26 mouse cellular contexts compared by ENCODE assay signal in the genomic region with DNA sequence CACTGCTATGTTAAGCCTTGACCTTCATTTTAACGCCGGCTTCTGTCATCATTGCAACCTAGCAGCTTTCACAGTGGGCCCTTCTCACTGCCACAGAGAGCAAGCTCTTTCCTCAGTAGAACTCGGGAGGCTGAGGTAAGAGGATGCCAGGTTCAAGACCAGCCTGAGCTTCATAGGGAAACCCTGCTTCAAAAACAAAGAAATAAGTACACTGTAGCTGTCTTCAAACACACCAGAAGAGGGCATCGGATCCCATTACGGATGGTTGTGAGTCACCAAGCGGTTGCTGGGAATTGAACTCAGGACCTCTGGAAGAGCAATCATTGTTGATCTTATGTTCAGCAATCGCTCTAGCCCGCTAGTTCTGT. TPM values are rescaled to one million over a fixed set of nuclear protein-coding genes. Genes with fewer than 3 reads are reported as not detected.
DNase-seq lines count a peak whose midpoint lies in the region; ATAC-seq lines count a peak whose summit lies in the region.
"Had no signal": no experiment of that assay in that cellular context is flagged by ENCODE, and none has a peak within 500 bp of the region (broad histone marks: within the 10 kb centered on the region; RNA-seq: fewer than 3 reads in every experiment).

No protein-coding gene starts in this region.

- no peak for ATAC-seq in midbrain, embryonic 11.5 days (ENCODE audit: low FRiP score)
- no peak for ATAC-seq in midbrain, embryonic 13.5 days
- ATAC-seq: forebrain, embryonic 15.5 days had no signal

- no peak overlapping the region for H3K4me3 ChIP-seq in midbrain, embryonic 11.5 days (ENCODE audit: low read depth, low read length)
- no peak overlapping the region for H3K4me3 ChIP-seq in midbrain, embryonic 13.5 days (replicated peaks)
- H3K4me3 ChIP-seq: embryonic facial prominence, embryonic 10.5 days; embryonic facial prominence, embryonic 13.5 days; erythroblast, embryonic 14.5 days; forebrain, embryonic 12.5 days; forebrain, embryonic 15.5 days; heart, embryonic 10.5 days; heart, embryonic 13.5 days; hindbrain, embryonic 15.5 days had no signal

- no peak overlapping the region for H3K4me2 ChIP-seq in midbrain, embryonic 11.5 days
- no peak overlapping the region for H3K4me2 ChIP-seq in midbrain, embryonic 13.5 days (replicated peaks)
- H3K4me2 ChIP-seq: embryonic facial prominence, embryonic 13.5 days; forebrain, embryonic 12.5 days; forebrain, embryonic 15.5 days; heart, embryonic 13.5 days; hindbrain, embryonic 15.5 days had no signal

- no peak overlapping the region for H3K9ac ChIP-seq in midbrain, embryonic 11.5 days (ENCODE audit: low read length)
- H3K9ac ChIP-seq in midbrain, embryonic 13.5 days (replicated peaks): no peak overlapping the region
- H3K9ac ChIP-seq: embryonic facial prominence, embryonic 13.5 days; forebrain, embryonic 12.5 days; forebrain, embryonic 15.5 days; heart, embryonic 13.5 days; hindbrain, embryonic 15.5 days had no signal

- no peak overlapping the region for H3K27ac ChIP-seq in midbrain, embryonic 11.5 days (ENCODE audit: low read depth, low read length)
- no peak overlapping the region for H3K27ac ChIP-seq in midbrain, embryonic 13.5 days
- H3K27ac ChIP-seq: embryonic facial prominence, embryonic 10.5 days; embryonic facial prominence, embryonic 13.5 days; forebrain, embryonic 12.5 days; forebrain, embryonic 15.5 days; heart, embryonic 10.5 days; heart, embryonic 13.5 days; hindbrain, embryonic 15.5 days had no signal

- H3K9me3 ChIP-seq in midbrain, embryonic 11.5 days (ENCODE audit: control insufficient read depth, low read length): no peaks in the 10 kb centered on the region
- no peaks in the 10 kb centered on the region for H3K9me3 ChIP-seq in midbrain, embryonic 13.5 days
- H3K9me3 ChIP-seq: embryonic facial prominence, embryonic 10.5 days; embryonic facial prominence, embryonic 13.5 days; forebrain, embryonic 12.5 days; forebrain, embryonic 15.5 days; G1E; heart, embryonic 10.5 days; heart, embryonic 13.5 days; hindbrain, embryonic 15.5 days had no signal

- DNase-seq in adrenal gland, adult (ENCODE audit: inconsistent age in 2 of 2, low spot score in 1 of 2): peak; percentile 11 to 46
- no peak for DNase-seq in adrenal gland, postnatal 4 days (ENCODE audit: low spot score in 2 of 2)
- DNase-seq in adrenal gland, postnatal 14 days: peak; percentile 15
- DNase-seq in adrenal gland, adult 8-10 months: no peak
- DNase-seq in midbrain, embryonic 11.5 days (ENCODE audit: low spot score, missing footprints): peak; percentile 49
- DNase-seq in heart, adult 9 months (ENCODE audit: low spot score in 2 of 2): no peak
- no peak for DNase-seq in urinary bladder, adult 2 months (ENCODE audit: low spot score)
- DNase-seq: cerebellum, adult 8-10 months; cerebellum, postnatal 10 days; cerebellum, postnatal 36 days; embryo, embryonic 11 days; gastrocnemius, postnatal 25 days; heart, adult 18-20 months; heart, postnatal 14 days; heart, postnatal 4 days; kidney, adult 18-20 months had no signal

- 87% methylated on average over 8 of the region's 8 CpGs for WGBS in midbrain, embryonic 11.5 days
- 89% methylated on average over 8 of the region's 8 CpGs for WGBS in midbrain, embryonic 13.5 days

- no peaks in the 10 kb centered on the region for H3K4me1 ChIP-seq in midbrain, embryonic 11.5 days (ENCODE audit: control insufficient read depth, insufficient read depth, low read length)
- H3K4me1 ChIP-seq in midbrain, embryonic 13.5 days (replicated peaks): no peaks in the 10 kb centered on the region
- H3K4me1 ChIP-seq: embryonic facial prominence, embryonic 13.5 days; forebrain, embryonic 12.5 days; forebrain, embryonic 15.5 days; hindbrain, embryonic 15.5 days had no signal

- no peaks in the 10 kb centered on the region for H3K27me3 ChIP-seq in midbrain, embryonic 11.5 days (ENCODE audit: control insufficient read depth, insufficient read depth, low read length)
- H3K27me3 ChIP-seq in midbrain, embryonic 13.5 days: no peaks in the 10 kb centered on the region
- H3K27me3 ChIP-seq: embryonic facial prominence, embryonic 13.5 days; forebrain, embryonic 12.5 days; forebrain, embryonic 15.5 days; heart, embryonic 13.5 days; hindbrain, embryonic 15.5 days had no signal

- no peaks in the 10 kb centered on the region for H3K36me3 ChIP-seq in midbrain, embryonic 11.5 days (ENCODE audit: control insufficient read depth, insufficient read depth, low read length)
- H3K36me3 ChIP-seq in midbrain, embryonic 13.5 days: no peaks in the 10 kb centered on the region
- H3K36me3 ChIP-seq: embryonic facial prominence, embryonic 10.5 days; embryonic facial prominence, embryonic 13.5 days; forebrain, embryonic 12.5 days; forebrain, embryonic 15.5 days; G1E; heart, embryonic 10.5 days; heart, embryonic 13.5 days; hindbrain, embryonic 15.5 days had no signal

RNA-seq across cellular contexts. Expression of a gene that starts 7.5 kb away (rescaled TPM):
- 100 to 1,000 TPM; 208 to 226 TPM for total RNA-seq in adrenal gland, postnatal 4 days (2021)
- 111 and 139 TPM in 2 replicates for total RNA-seq in adrenal gland, postnatal 14 days (2021)
- total RNA-seq in adrenal gland, adult 8-10 months (2022): 100 to 1,000 TPM; 118 to 221 (median 178) TPM
- polyA plus RNA-seq in midbrain, embryonic 11.5 days (2014; fragmentation: Nextera tagmentation; extraction: Ambion mirVana): 72.4 and 73.5 TPM in 2 replicates
- 175 and 188 TPM in 2 replicates for polyA plus RNA-seq in midbrain, embryonic 13.5 days (2015; fragmentation: Nextera tagmentation; extraction: Ambion mirVana)
- 163 and 180 TPM in 2 replicates for polyA plus RNA-seq in urinary bladder, adult 2 months (2012; rRNA removed)

RNA-seq across cellular contexts. Expression of a gene that starts 10.2 kb away (rescaled TPM):
- total RNA-seq in adrenal gland, postnatal 4 days (2021): 10 to 100 TPM; 20.6 TPM
- total RNA-seq in adrenal gland, postnatal 14 days (2021): 12.0 and 12.3 TPM in 2 replicates
- 10 to 100 TPM; 13.1 to 28.3 (median 19.4) TPM for total RNA-seq in adrenal gland, adult 8-10 months (2022)
- 53.5 and 57.7 TPM in 2 replicates for polyA plus RNA-seq in midbrain, embryonic 11.5 days (2014; fragmentation: Nextera tagmentation; extraction: Ambion mirVana)
- 31.7 and 42.5 TPM in 2 replicates for polyA plus RNA-seq in midbrain, embryonic 13.5 days (2015; fragmentation: Nextera tagmentation; extraction: Ambion mirVana)
- 17.9 and 25.8 TPM in 2 replicates for polyA plus RNA-seq in urinary bladder, adult 2 months (2012; rRNA removed)

RNA-seq across cellular contexts. Expression of a gene that starts 14.2 kb away (rescaled TPM):
- 100 to 1,000 TPM in 1 of 2 experiments, 10 to 100 TPM in 1; 99.4 to 130 TPM for total RNA-seq in adrenal gland, postnatal 4 days (2021)
- 116 and 118 TPM in 2 replicates for total RNA-seq in adrenal gland, postnatal 14 days (2021)
- 100 to 1,000 TPM in 1 of 4 experiments, 10 to 100 TPM in 3; 30.0 to 119 (median 51.6) TPM for total RNA-seq in adrenal gland, adult 8-10 months (2022)
- 6.0 and 7.3 TPM in 2 replicates for polyA plus RNA-seq in midbrain, embryonic 11.5 days (2014; fragmentation: Nextera tagmentation; extraction: Ambion mirVana)
- 8.6 and 10.5 TPM in 2 replicates for polyA plus RNA-seq in midbrain, embryonic 13.5 days (2015; fragmentation: Nextera tagmentation; extraction: Ambion mirVana)
- 26.8 and 28.5 TPM in 2 replicates for polyA plus RNA-seq in urinary bladder, adult 2 months (2012; rRNA removed)

RNA-seq across cellular contexts. Expression of a gene that starts 21.3 kb away (rescaled TPM):
- total RNA-seq in adrenal gland, postnatal 4 days (2021): 10 to 100 TPM; 24.3 to 26.0 TPM
- total RNA-seq in adrenal gland, postnatal 14 days (2021): 19.2 and 20.6 TPM in 2 replicates
- total RNA-seq in adrenal gland, adult 8-10 months (2022): 10 to 100 TPM; 29.8 to 33.9 (median 31.5) TPM
- 8.8 and 9.8 TPM in 2 replicates for polyA plus RNA-seq in midbrain, embryonic 11.5 days (2014; fragmentation: Nextera tagmentation; extraction: Ambion mirVana)
- polyA plus RNA-seq in midbrain, embryonic 13.5 days (2015; fragmentation: Nextera tagmentation; extraction: Ambion mirVana): 11.3 and 13.5 TPM in 2 replicates
- polyA plus RNA-seq in urinary bladder, adult 2 months (2012; rRNA removed): 18.0 and 19.4 TPM in 2 replicates

RNA-seq across cellular contexts. Expression of a gene that starts 35.4 kb away (rescaled TPM):
- total RNA-seq in adrenal gland, postnatal 4 days (2021): 10 to 100 TPM; 41.5 to 41.7 TPM
- 17.1 and 18.8 TPM in 2 replicates for total RNA-seq in adrenal gland, postnatal 14 days (2021)
- 1 to 10 TPM; 1.7 to 2.9 (median 2.3) TPM for total RNA-seq in adrenal gland, adult 8-10 months (2022)
- polyA plus RNA-seq in midbrain, embryonic 11.5 days (2014; fragmentation: Nextera tagmentation; extraction: Ambion mirVana): 169 and 171 TPM in 2 replicates
- 61.3 and 62.6 TPM in 2 replicates for polyA plus RNA-seq in midbrain, embryonic 13.5 days (2015; fragmentation: Nextera tagmentation; extraction: Ambion mirVana)
- polyA plus RNA-seq in urinary bladder, adult 2 months (2012; rRNA removed): 3.6 and 4.1 TPM in 2 replicates

Comparison
In these comparisons a context has a peak if more than half of its experiments do, and no peak if none do; other contexts are left out.
1. DNase-seq: peak in adrenal gland, adult (2 of 2), adrenal gland, postnatal 14 days (single experiment) and midbrain, embryonic 11.5 days (single experiment); none in adrenal gland, postnatal 4 days (0 of 2), adrenal gland, adult 8-10 months (single experiment), heart, adult 9 months (0 of 2) and urinary bladder, adult 2 months (single experiment).